Comparison of ENCODE assay signal across 11 mouse cellular contexts in genomic region chr10:94294933-94295750, GRCm38 (mm10). TPM values are rescaled to one million over a fixed set of nuclear protein-coding genes. Genes with fewer than 3 reads are reported as not detected.
DNase-seq lines count a peak whose midpoint lies in the region; ATAC-seq lines count a peak whose summit lies in the region.
"Had no signal": no experiment of that assay in that cellular context is flagged by ENCODE, and none has a peak within 500 bp of the region (broad histone marks: within the 10 kb centered on the region; RNA-seq: fewer than 3 reads in every experiment).

No protein-coding gene starts in this region.

- DNase-seq in NIH3T3 (ENCODE audit: low read depth), result peak; percentile 31
- peak; percentile 64 to 74 for DNase-seq in cerebellum, adult 18-20 months
- no peak for DNase-seq in lung, adult 18-20 months
- no peak for DNase-seq in left cerebral cortex, adult 9 months (ENCODE audit: low spot score in 2 of 2)
- no peak for DNase-seq in B cell, adult 2 months
- DNase-seq in gastrocnemius, postnatal 4 days (ENCODE audit: low spot score in 2 of 2), result no peak

- no peak overlapping the region for H3K4me3 ChIP-seq in forebrain, embryonic 12.5 days (replicated peaks)
- no peak overlapping the region for H3K4me3 ChIP-seq in midbrain, embryonic 12.5 days
- H3K4me3 ChIP-seq: heart, embryonic 12.5 days; limb, embryonic 12.5 days had no signal

- H3K9me3 ChIP-seq in forebrain, embryonic 12.5 days, result no peaks in the 10 kb centered on the region
- H3K9me3 ChIP-seq in midbrain, embryonic 12.5 days, result no peaks in the 10 kb centered on the region
- H3K9me3 ChIP-seq: heart, embryonic 12.5 days; limb, embryonic 12.5 days had no signal

- peaks cover 22% of the 10 kb centered on the region for H3K4me1 ChIP-seq in forebrain, embryonic 12.5 days
- H3K4me1 ChIP-seq in midbrain, embryonic 12.5 days, result peaks cover 22% of the 10 kb centered on the region
- H3K4me1 ChIP-seq: heart, embryonic 12.5 days had no signal

- peak overlapping the region; percentile 66 for H3K27ac ChIP-seq in forebrain, embryonic 12.5 days
- H3K27ac ChIP-seq in midbrain, embryonic 12.5 days (replicated peaks), result peak overlapping the region; percentile 80
- H3K27ac ChIP-seq: limb, embryonic 12.5 days had no signal

- 26% methylated on average over 6 of the region's 6 CpGs for WGBS in forebrain, embryonic 12.5 days
- 36% methylated on average over 6 of the region's 6 CpGs for WGBS in midbrain, embryonic 12.5 days

- ATAC-seq in forebrain, embryonic 12.5 days (ENCODE audit: low FRiP score), result peak; percentile 85
- peak; percentile 87 for ATAC-seq in midbrain, embryonic 12.5 days (ENCODE audit: low FRiP score, low read depth)

- no peak overlapping the region for H3K4me2 ChIP-seq in forebrain, embryonic 12.5 days
- H3K4me2 ChIP-seq in midbrain, embryonic 12.5 days (replicated peaks), result no peak overlapping the region
- H3K4me2 ChIP-seq: heart, embryonic 12.5 days; limb, embryonic 12.5 days had no signal

- no peaks in the 10 kb centered on the region for H3K36me3 ChIP-seq in forebrain, embryonic 12.5 days (replicated peaks)
- H3K36me3 ChIP-seq in midbrain, embryonic 12.5 days, result no peaks in the 10 kb centered on the region
- H3K36me3 ChIP-seq: heart, embryonic 12.5 days; limb, embryonic 12.5 days had no signal

- no peaks in the 10 kb centered on the region for H3K27me3 ChIP-seq in forebrain, embryonic 12.5 days
- H3K27me3 ChIP-seq in midbrain, embryonic 12.5 days, result no peaks in the 10 kb centered on the region
- H3K27me3 ChIP-seq: heart, embryonic 12.5 days had no signal

- no peak overlapping the region for H3K9ac ChIP-seq in forebrain, embryonic 12.5 days
- no peak overlapping the region for H3K9ac ChIP-seq in midbrain, embryonic 12.5 days (replicated peaks)
- H3K9ac ChIP-seq: heart, embryonic 12.5 days; limb, embryonic 12.5 days had no signal

RNA-seq across cellular contexts. Expression of gene Gm4792, which starts 3.4 kb away (rescaled TPM):
- polyA plus RNA-seq in forebrain, embryonic 12.5 days (2016; fragmentation: Nextera tagmentation; extraction: Ambion mirVana), result not detected in 2 replicates
- 0.48 TPM in 1 of 2 replicates, not detected in the other for polyA plus RNA-seq in midbrain, embryonic 12.5 days (2016; fragmentation: Nextera tagmentation; extraction: Ambion mirVana)
- not detected for total RNA-seq in gastrocnemius, postnatal 4 days (2021)
- polyA plus RNA-seq: heart, embryonic 12.5 days; kidney, embryonic 14.5 days; limb, embryonic 12.5 days had no signal

RNA-seq across cellular contexts. Expression of gene Tmcc3, which starts 16.6 kb away (rescaled TPM):
- polyA plus RNA-seq in forebrain, embryonic 12.5 days (2016; fragmentation: Nextera tagmentation; extraction: Ambion mirVana), result 5.2 and 5.3 TPM in 2 replicates
- 4.8 and 5.4 TPM in 2 replicates for polyA plus RNA-seq in midbrain, embryonic 12.5 days (2016; fragmentation: Nextera tagmentation; extraction: Ambion mirVana)
- total RNA-seq in gastrocnemius, postnatal 4 days (2021), result 10 to 100 TPM; 33.1 to 41.7 TPM

Comparison
In these comparisons a context has a peak if more than half of its experiments do, and no peak if none do; other contexts are left out.
1. DNase-seq: peak in NIH3T3 (single experiment) and cerebellum, adult 18-20 months (2 of 2); none in lung, adult 18-20 months (0 of 2), left cerebral cortex, adult 9 months (0 of 2), B cell, adult 2 months (0 of 2) and gastrocnemius, postnatal 4 days (0 of 2).